Mouse (Mus musculus) granulocyte monocyte progenitor cell, adult 5-6 weeks (primary cell): ENCODE measurements around the gene Tmem179b. TPM values are rescaled to one million over a fixed set of nuclear protein-coding genes. Genes with fewer than 3 reads are reported as not detected.
"Not testable (repeated sequence)": the region's sequence is repeated elsewhere in the genome, so short reads cannot be mapped to it uniquely, and the experiment has no call there.

Experiments
- ATAC-seq: replicated peaks from 2 replicates; pipeline ENCODE4 v1.8.0; 2016; ENCODE audit warnings: mild to moderate bottlenecking, moderate TSS enrichment, inconsistent platforms; ENCODE audit not compliant: poor library complexity, severe bottlenecking
- total RNA-seq, 2 experiments: library from RNA; stranded (forward) in 1 of 2; stranded (reverse) in 1 of 2; fragments of 200-712, 200-1000 nt in 1 of 2; fragments of >200 nt in 1 of 2; fragmentation: Nextera tagmentation in 1 of 2; gene quantifications; 2 replicates each; pipeline ENCODE4 v1.2.3; 2014 to 2017

The Tmem179b gene
- total RNA-seq, 2 experiments from 2014 or later, result 81.3 to 141 TPM

DNA sequence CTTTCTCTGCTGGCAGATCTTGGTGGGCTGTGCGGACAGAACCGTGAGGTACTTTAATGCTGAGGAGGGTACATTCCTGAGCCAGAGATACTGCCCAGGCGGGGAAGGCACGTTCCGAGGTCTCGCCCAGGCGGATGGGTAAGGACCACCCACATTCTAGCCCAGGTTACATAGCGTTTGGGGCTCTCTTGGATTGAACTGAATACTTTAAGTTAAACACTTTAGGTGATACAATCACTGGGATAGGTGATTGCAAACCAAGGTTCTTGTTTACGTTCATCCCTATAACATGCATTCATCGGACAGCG, 38.2 kb downstream of the Tmem179b start:
- peak; percentile 20 for ATAC-seq

DNA sequence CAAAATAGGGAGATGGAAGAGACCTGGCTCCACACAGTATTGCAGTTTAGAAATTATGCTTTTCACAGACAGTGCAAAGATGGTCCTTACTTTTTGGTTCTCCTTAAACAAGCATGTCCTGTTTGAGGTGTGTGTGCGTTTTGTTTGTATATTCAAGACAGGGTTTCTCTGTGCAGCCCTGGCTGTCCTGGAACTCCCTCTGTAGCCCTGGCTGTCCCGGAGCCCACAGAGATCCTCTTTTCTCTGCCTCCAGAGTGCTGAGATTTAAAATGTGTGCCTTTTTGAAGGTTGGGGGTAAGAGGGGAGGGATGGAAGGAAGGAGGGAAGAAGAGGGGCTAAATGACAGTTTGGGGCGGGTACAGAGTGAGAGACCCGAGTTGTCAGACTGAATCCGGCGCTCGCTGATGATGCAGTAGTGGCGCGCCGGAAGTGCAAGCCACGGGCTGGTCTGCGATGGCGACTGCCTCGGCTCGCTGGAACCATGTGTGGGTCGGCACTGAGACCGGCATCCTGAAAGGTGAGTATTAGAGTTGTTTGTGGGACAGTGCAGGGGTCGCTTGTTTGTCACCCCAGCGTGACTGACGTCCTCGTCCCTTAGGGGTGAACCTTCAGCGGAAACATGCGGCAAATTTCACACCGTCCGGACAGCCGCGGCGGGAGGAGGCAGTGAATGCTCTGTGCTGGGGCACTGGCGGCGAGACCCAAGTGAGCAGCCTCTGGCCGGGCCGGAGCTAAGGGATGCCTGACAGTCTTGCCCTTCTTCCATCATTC, 38.7 kb downstream of the Tmem179b start, which contains the start of gene Wdr74:
Wdr74 (plus strand) TSS at position 439 of the 771 bp plus-strand sequence.
- peak; percentile 99 for ATAC-seq

- no peak for ATAC-seq
Measured at GRCm38 (mm10) chr19:8734334-8734733, 39.9 kb downstream of the Tmem179b start.

DNA sequence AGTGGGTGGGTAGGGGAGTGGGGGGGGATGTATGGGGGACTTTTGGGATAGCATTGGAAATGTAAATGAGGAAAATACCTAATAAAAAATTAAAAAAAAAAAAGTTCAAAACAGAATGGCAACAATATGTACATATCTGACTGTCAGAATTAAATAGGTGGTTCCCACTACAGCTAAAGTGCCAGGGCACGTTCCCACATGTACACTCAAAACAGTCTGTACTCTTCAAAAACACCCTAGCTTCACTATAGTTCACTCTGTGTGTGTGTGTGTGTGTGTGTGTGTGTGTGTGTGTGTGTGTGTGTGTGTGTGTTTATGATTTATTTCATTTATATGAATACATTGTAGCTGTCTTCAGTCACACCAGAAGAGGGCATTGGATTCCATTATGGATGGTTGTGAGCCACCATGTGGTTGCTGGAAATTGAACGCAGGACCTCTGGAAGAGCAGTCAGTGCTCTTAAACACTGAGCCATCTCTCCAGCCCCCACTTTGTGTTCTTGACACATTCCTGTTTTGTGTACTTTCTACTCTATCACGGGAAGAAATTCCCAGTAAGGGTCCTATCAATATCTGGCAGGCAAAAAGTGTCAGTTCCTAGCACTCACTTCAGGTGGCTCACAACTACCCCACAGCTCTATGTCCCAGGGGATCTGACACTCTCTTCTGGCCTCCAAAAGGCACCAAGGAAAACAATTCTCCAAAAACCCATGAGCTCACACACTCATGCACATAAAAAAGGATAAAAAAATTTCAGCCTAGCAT, 45.8 kb downstream of the Tmem179b start:
- not testable (repeated sequence) for ATAC-seq

DNA sequence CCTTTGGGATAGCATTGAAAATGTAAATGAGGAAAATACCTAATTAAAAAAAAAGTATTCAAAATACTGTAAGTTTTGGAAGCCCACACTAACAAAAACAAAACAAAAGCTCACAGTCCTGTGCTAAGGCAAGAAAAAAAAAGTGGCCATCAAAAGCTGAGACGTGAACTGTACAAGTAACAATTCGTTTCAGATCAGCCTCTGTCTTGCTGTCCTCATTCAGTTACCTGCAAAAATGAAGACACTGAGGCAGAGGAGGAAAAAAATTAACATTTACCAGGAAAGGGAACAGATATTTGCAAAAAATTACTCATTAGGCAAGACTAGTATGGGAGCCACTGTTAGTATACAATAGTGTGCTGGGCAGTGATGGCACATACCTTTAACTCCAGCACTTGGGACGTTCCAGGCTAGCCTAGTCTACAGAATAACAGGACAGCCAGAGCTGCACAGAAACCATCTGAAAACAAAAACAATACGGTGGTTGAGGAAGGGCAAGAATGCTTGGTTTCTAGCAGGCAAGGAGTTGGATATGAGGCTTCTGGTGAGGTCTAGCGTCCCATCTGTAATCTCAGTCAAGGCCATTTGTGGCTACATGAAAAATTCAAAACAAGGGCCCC, 46.7 kb downstream of the Tmem179b start:
- ATAC-seq, result no peak

GRCm38 (mm10) chr19:8726609-8727390, 47.5 kb downstream of the Tmem179b start:
- no peak for ATAC-seq

GRCm38 (mm10) chr19:8725081-8725613, 49.1 kb downstream of the Tmem179b start:
- no peak for ATAC-seq

DNA sequence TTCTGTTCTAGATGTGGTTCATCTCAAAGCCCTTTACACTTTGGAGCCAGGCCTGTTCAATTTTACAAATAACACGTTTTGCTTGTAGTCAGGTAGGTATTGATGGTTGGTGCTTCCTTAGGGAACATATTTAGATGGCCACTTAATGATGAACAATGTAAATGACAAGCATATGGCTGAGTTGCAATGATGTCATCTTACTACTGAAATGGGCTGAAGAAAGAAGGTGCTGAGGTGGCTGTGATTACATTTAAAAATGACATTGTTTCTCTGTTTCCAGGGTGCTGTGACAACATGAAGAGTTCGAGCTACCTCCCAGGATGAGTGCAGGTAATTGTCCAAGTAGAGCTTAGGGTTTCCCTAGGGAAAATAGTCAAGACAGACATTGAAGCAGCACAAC, 49.9 kb downstream of the Tmem179b start:
- ATAC-seq, result no peak

- peak; percentile 17 for ATAC-seq
Measured at GRCm38 (mm10) chr19:8723574-8724346, 50.5 kb downstream of the Tmem179b start.

DNA sequence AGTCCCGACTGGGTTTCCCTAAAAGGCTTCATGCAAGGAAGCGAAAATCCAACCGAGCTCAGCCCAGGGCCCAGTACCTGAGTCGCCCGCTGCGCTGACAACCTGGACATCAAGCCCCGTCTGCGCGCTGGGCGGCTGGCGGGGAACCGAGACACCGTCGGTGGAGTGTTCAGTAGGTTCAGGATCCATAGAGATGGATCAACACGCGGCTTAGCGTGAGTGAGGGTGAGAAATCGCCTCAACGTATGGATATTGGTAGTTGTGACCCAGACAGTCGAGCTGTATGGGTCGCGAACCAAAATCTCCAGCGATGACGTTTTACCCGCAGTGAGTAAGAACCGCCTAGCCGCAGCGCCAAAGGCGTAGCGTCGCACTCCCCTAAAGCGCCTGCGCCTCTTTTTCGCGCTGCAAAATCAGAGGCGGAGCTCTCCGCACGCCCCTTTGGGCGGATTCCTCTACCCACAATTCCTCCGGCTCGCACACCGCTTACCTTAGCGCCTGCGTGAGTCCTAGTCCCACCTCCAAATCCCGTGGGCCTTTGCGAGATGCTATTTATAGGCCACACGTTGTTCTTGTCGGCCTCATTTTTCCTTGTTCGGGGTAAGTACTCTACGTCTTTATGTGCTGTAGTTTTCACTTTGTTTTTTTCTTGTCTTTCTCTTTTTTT, 51.2 kb downstream of the Tmem179b start, which contains the start of gene Slc3a2:
Slc3a2 (minus strand) TSS at position 463 of the 667 bp plus-strand sequence.
- peak; percentile 82 for ATAC-seq

DNA sequence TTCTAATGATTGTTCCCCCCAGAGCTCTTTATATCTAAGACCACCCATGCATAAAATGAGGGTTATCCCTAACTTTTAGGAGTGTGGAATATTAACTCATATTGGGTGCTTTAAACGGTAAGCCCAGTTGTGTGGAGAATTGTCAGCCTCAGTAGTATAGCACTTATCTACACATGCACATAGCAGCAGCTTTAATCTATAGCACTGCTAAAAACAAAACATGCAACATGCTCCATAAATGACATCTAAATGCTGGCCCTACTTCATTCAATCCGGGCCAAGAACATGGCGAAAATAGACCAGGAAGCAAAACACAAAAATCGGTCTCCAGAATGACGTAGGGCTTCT, 51.7 kb downstream of the Tmem179b start:
- no peak for ATAC-seq

Other genes with a start within 250 kb of the Tmem179b start
Only the 30 nearest of the 33 such genes appear.
- gene Slc22a6, start 156.4 kb downstream of the Tmem179b start, total RNA-seq (2014; fragmentation: Nextera tagmentation), result not detected in 2 replicates
- gene Slc22a6, start 156.4 kb downstream of the Tmem179b start, total RNA-seq (2017), result not detected in 2 replicates
- 0.04 TPM in 1 of 2 replicates, not detected in the other for gene Chrm1, start 110.7 kb downstream of the Tmem179b start, total RNA-seq (2014; fragmentation: Nextera tagmentation)
- not detected in 2 replicates for gene Chrm1, start 110.7 kb downstream of the Tmem179b start, total RNA-seq (2017)
- 60.1 and 70.1 TPM in 2 replicates for gene Slc3a2, start 51.1 kb downstream of the Tmem179b start, total RNA-seq (2014; fragmentation: Nextera tagmentation)
- gene Slc3a2, start 51.1 kb downstream of the Tmem179b start, total RNA-seq (2017), result 78.5 and 87.2 TPM in 2 replicates
- gene Wdr74, start 38.6 kb downstream of the Tmem179b start, total RNA-seq (2014; fragmentation: Nextera tagmentation), result 122 and 136 TPM in 2 replicates
- gene Wdr74, start 38.6 kb downstream of the Tmem179b start, total RNA-seq (2017), result 96.6 and 196 TPM in 2 replicates
- gene 1700092M07Rik, start 33.7 kb downstream of the Tmem179b start, total RNA-seq (2014; fragmentation: Nextera tagmentation), result not detected in 2 replicates
- 2.5 TPM in 2 replicates for gene 1700092M07Rik, start 33.7 kb downstream of the Tmem179b start, total RNA-seq (2017)
- gene Stx5a, start 33.1 kb downstream of the Tmem179b start, total RNA-seq (2014; fragmentation: Nextera tagmentation), result 63.4 and 64.7 TPM in 2 replicates
- gene Stx5a, start 33.1 kb downstream of the Tmem179b start, total RNA-seq (2017), result 43.0 and 62.0 TPM in 2 replicates
- 268 and 347 TPM in 2 replicates for gene Nxf1, start 17.4 kb downstream of the Tmem179b start, total RNA-seq (2014; fragmentation: Nextera tagmentation)
- gene Nxf1, start 17.4 kb downstream of the Tmem179b start, total RNA-seq (2017), result 89.4 and 113 TPM in 2 replicates
- gene Tmem223, start 3.5 kb downstream of the Tmem179b start, total RNA-seq (2014; fragmentation: Nextera tagmentation), result 61.2 and 62.7 TPM in 2 replicates
- gene Tmem223, start 3.5 kb downstream of the Tmem179b start, total RNA-seq (2017), result 35.7 and 40.6 TPM in 2 replicates
- gene Taf6l, start 11.9 kb upstream of the Tmem179b start, total RNA-seq (2014; fragmentation: Nextera tagmentation), result 19.1 and 20.5 TPM in 2 replicates
- gene Taf6l, start 11.9 kb upstream of the Tmem179b start, total RNA-seq (2017), result 10.0 and 15.6 TPM in 2 replicates
- 112 and 148 TPM in 2 replicates for gene Polr2g, start 24.1 kb upstream of the Tmem179b start, total RNA-seq (2014; fragmentation: Nextera tagmentation)
- gene Polr2g, start 24.1 kb upstream of the Tmem179b start, total RNA-seq (2017), result 51.7 and 69.8 TPM in 2 replicates
- gene Zbtb3, start 28.1 kb upstream of the Tmem179b start, total RNA-seq (2014; fragmentation: Nextera tagmentation), result 3.1 TPM in 2 replicates
- gene Zbtb3, start 28.1 kb upstream of the Tmem179b start, total RNA-seq (2017), result 2.7 and 3.0 TPM in 2 replicates
- 41.3 and 42.1 TPM in 2 replicates for gene Ttc9c, start 44.9 kb upstream of the Tmem179b start, total RNA-seq (2014; fragmentation: Nextera tagmentation)
- 62.8 and 65.0 TPM in 2 replicates for gene Ttc9c, start 44.9 kb upstream of the Tmem179b start, total RNA-seq (2017)
- gene Hnrnpul2, start 45.5 kb upstream of the Tmem179b start, total RNA-seq (2014; fragmentation: Nextera tagmentation), result 71.4 and 85.1 TPM in 2 replicates
- 82.8 and 88.5 TPM in 2 replicates for gene Hnrnpul2, start 45.5 kb upstream of the Tmem179b start, total RNA-seq (2017)
- not detected in 2 replicates for gene AC129217.1, start 55.3 kb upstream of the Tmem179b start, total RNA-seq (2014; fragmentation: Nextera tagmentation)
- gene AC129217.1, start 55.3 kb upstream of the Tmem179b start, total RNA-seq (2017), result 34.1 TPM in 1 of 2 replicates, not detected in the other
- 61.8 and 89.4 TPM in 2 replicates for gene Bscl2, start 63.0 kb upstream of the Tmem179b start, total RNA-seq (2014; fragmentation: Nextera tagmentation)
- 33.9 and 34.6 TPM in 2 replicates for gene Bscl2, start 63.0 kb upstream of the Tmem179b start, total RNA-seq (2017)
- gene Gng3, start 64.7 kb upstream of the Tmem179b start, total RNA-seq (2014; fragmentation: Nextera tagmentation), result not detected in 2 replicates
- gene Gng3, start 64.7 kb upstream of the Tmem179b start, total RNA-seq (2017), result 0.26 TPM in 1 of 2 replicates, not detected in the other
- gene Lrrn4cl, start 76.3 kb upstream of the Tmem179b start, total RNA-seq (2014; fragmentation: Nextera tagmentation), result 0.11 TPM in 1 of 2 replicates, not detected in the other
- gene Lrrn4cl, start 76.3 kb upstream of the Tmem179b start, total RNA-seq (2017), result not detected in 2 replicates
- 115 and 150 TPM in 2 replicates for gene Ubxn1, start 97.0 kb upstream of the Tmem179b start, total RNA-seq (2014; fragmentation: Nextera tagmentation)
- gene Ubxn1, start 97.0 kb upstream of the Tmem179b start, total RNA-seq (2017), result 135 and 136 TPM in 2 replicates
- 57.3 and 67.4 TPM in 2 replicates for gene Uqcc3, start 106.5 kb upstream of the Tmem179b start, total RNA-seq (2014; fragmentation: Nextera tagmentation)
- gene Uqcc3, start 106.5 kb upstream of the Tmem179b start, total RNA-seq (2017), result 66.9 and 100 TPM in 2 replicates
- gene Lbhd1, start 109.3 kb upstream of the Tmem179b start, total RNA-seq (2014; fragmentation: Nextera tagmentation), result 49.4 and 65.5 TPM in 2 replicates
- gene Lbhd1, start 109.3 kb upstream of the Tmem179b start, total RNA-seq (2017), result 10.1 and 37.8 TPM in 2 replicates
- not detected in 2 replicates for gene Gm49403, start 109.5 kb upstream of the Tmem179b start, total RNA-seq (2014; fragmentation: Nextera tagmentation)
- gene Gm49403, start 109.5 kb upstream of the Tmem179b start, total RNA-seq (2017), result not detected in 2 replicates
- gene 1810009A15Rik, start 114.4 kb upstream of the Tmem179b start, total RNA-seq (2014; fragmentation: Nextera tagmentation), result 70.2 and 82.4 TPM in 2 replicates
- 92.1 and 109 TPM in 2 replicates for gene 1810009A15Rik, start 114.4 kb upstream of the Tmem179b start, total RNA-seq (2017)
- not detected in 2 replicates for gene Gm49416, start 114.5 kb upstream of the Tmem179b start, total RNA-seq (2014; fragmentation: Nextera tagmentation)
- not detected in 2 replicates for gene Gm49416, start 114.5 kb upstream of the Tmem179b start, total RNA-seq (2017)
- 23.7 and 30.3 TPM in 2 replicates for gene Ints5, start 118.5 kb upstream of the Tmem179b start, total RNA-seq (2014; fragmentation: Nextera tagmentation)
- gene Ints5, start 118.5 kb upstream of the Tmem179b start, total RNA-seq (2017), result 11.6 and 13.5 TPM in 2 replicates
- 143 and 154 TPM in 2 replicates for gene Ganab, start 123.6 kb upstream of the Tmem179b start, total RNA-seq (2014; fragmentation: Nextera tagmentation)
- gene Ganab, start 123.6 kb upstream of the Tmem179b start, total RNA-seq (2017), result 105 and 107 TPM in 2 replicates
- gene B3gat3, start 145.9 kb upstream of the Tmem179b start, total RNA-seq (2014; fragmentation: Nextera tagmentation), result 25.9 and 34.4 TPM in 2 replicates
- gene B3gat3, start 145.9 kb upstream of the Tmem179b start, total RNA-seq (2017), result 17.2 and 26.5 TPM in 2 replicates
- gene Rom1, start 154.9 kb upstream of the Tmem179b start, total RNA-seq (2014; fragmentation: Nextera tagmentation), result 2.2 and 2.9 TPM in 2 replicates
- 0.22 and 0.52 TPM in 2 replicates for gene Rom1, start 154.9 kb upstream of the Tmem179b start, total RNA-seq (2017)
- gene Eml3, start 155.1 kb upstream of the Tmem179b start, total RNA-seq (2014; fragmentation: Nextera tagmentation), result 26.1 and 30.2 TPM in 2 replicates
- 27.4 and 31.3 TPM in 2 replicates for gene Eml3, start 155.1 kb upstream of the Tmem179b start, total RNA-seq (2017)
- gene Mta2, start 167.4 kb upstream of the Tmem179b start, total RNA-seq (2014; fragmentation: Nextera tagmentation), result 115 and 125 TPM in 2 replicates
- 120 and 123 TPM in 2 replicates for gene Mta2, start 167.4 kb upstream of the Tmem179b start, total RNA-seq (2017)
- gene Tut1, start 179.4 kb upstream of the Tmem179b start, total RNA-seq (2014; fragmentation: Nextera tagmentation), result 17.8 and 28.9 TPM in 2 replicates
- gene Tut1, start 179.4 kb upstream of the Tmem179b start, total RNA-seq (2017), result 14.5 and 21.8 TPM in 2 replicates